Mouse (Mus musculus): ENCODE data around the gene C1rl. TPM values are rescaled to one million over a fixed set of nuclear protein-coding genes. Genes with fewer than 3 reads are reported as not detected.

The C1rl gene
- 6.6 and 8.1 TPM in 2 replicates for total RNA-seq (2017)

- peak; percentile 94 to 95 for ATAC-seq (replicated peaks in 1 of 2; ENCODE audit: insufficient read depth in 1 of 2, low FRiP score in 2 of 2, low TSS enrichment in 1 of 2, low read depth in 1 of 2, poor library complexity in 2 of 2, severe bottlenecking in 2 of 2)
Measured at GRCm38 (mm10) chr6:124492842-124493561, at the start of gene C1rl. C1rl (plus strand) TSS chr6:124493113.

GRCm38 (mm10) chr6:124443338-124443737 is 49.6 kb upstream of the C1rl start:
- ATAC-seq (replicated peaks in 1 of 2; ENCODE audit: insufficient read depth in 1 of 2, low FRiP score in 2 of 2, low TSS enrichment in 1 of 2, low read depth in 1 of 2, poor library complexity in 2 of 2, severe bottlenecking in 2 of 2): no peak

GRCm38 (mm10) chr6:124446024-124446423 is 46.9 kb upstream of the C1rl start:
- ATAC-seq (replicated peaks in 1 of 2; ENCODE audit: insufficient read depth in 1 of 2, low FRiP score in 2 of 2, low TSS enrichment in 1 of 2, low read depth in 1 of 2, poor library complexity in 2 of 2, severe bottlenecking in 2 of 2): no peak

GRCm38 (mm10) chr6:124446459-124446858 is 46.5 kb upstream of the C1rl start:
- no peak for ATAC-seq (replicated peaks in 1 of 2; ENCODE audit: insufficient read depth in 1 of 2, low FRiP score in 2 of 2, low TSS enrichment in 1 of 2, low read depth in 1 of 2, poor library complexity in 2 of 2, severe bottlenecking in 2 of 2)

- no peak for ATAC-seq (replicated peaks in 1 of 2; ENCODE audit: insufficient read depth in 1 of 2, low FRiP score in 2 of 2, low TSS enrichment in 1 of 2, low read depth in 1 of 2, poor library complexity in 2 of 2, severe bottlenecking in 2 of 2)
Measured at GRCm38 (mm10) chr6:124447356-124447755, 45.6 kb upstream of the C1rl start.

- peak in 1 of 2 experiments; percentile 59; a peak in 1 of 4 replicates for ATAC-seq (replicated peaks in 1 of 2; ENCODE audit: insufficient read depth in 1 of 2, low FRiP score in 2 of 2, low TSS enrichment in 1 of 2, low read depth in 1 of 2, poor library complexity in 2 of 2, severe bottlenecking in 2 of 2)
Measured at GRCm38 (mm10) chr6:124448186-124448852, 44.6 kb upstream of the C1rl start.

- no peak for ATAC-seq (replicated peaks in 1 of 2; ENCODE audit: insufficient read depth in 1 of 2, low FRiP score in 2 of 2, low TSS enrichment in 1 of 2, low read depth in 1 of 2, poor library complexity in 2 of 2, severe bottlenecking in 2 of 2)
Measured at GRCm38 (mm10) chr6:124448959-124449667, 43.8 kb upstream of the C1rl start.

- ATAC-seq (replicated peaks in 1 of 2; ENCODE audit: insufficient read depth in 1 of 2, low FRiP score in 2 of 2, low TSS enrichment in 1 of 2, low read depth in 1 of 2, poor library complexity in 2 of 2, severe bottlenecking in 2 of 2): no peak
Measured at GRCm38 (mm10) chr6:124449668-124450383, 43.1 kb upstream of the C1rl start.

- no peak for ATAC-seq (replicated peaks in 1 of 2; ENCODE audit: insufficient read depth in 1 of 2, low FRiP score in 2 of 2, low TSS enrichment in 1 of 2, low read depth in 1 of 2, poor library complexity in 2 of 2, severe bottlenecking in 2 of 2)
Measured at GRCm38 (mm10) chr6:124451995-124452394, 40.9 kb upstream of the C1rl start.

GRCm38 (mm10) chr6:124453756-124454155 is 39.2 kb upstream of the C1rl start:
- ATAC-seq (replicated peaks in 1 of 2; ENCODE audit: insufficient read depth in 1 of 2, low FRiP score in 2 of 2, low TSS enrichment in 1 of 2, low read depth in 1 of 2, poor library complexity in 2 of 2, severe bottlenecking in 2 of 2): no peak

- ATAC-seq (replicated peaks in 1 of 2; ENCODE audit: insufficient read depth in 1 of 2, low FRiP score in 2 of 2, low TSS enrichment in 1 of 2, low read depth in 1 of 2, poor library complexity in 2 of 2, severe bottlenecking in 2 of 2): no peak
Measured at GRCm38 (mm10) chr6:124456243-124456642, 36.7 kb upstream of the C1rl start.

- ATAC-seq (replicated peaks in 1 of 2; ENCODE audit: insufficient read depth in 1 of 2, low FRiP score in 2 of 2, low TSS enrichment in 1 of 2, low read depth in 1 of 2, poor library complexity in 2 of 2, severe bottlenecking in 2 of 2): no peak
Measured at GRCm38 (mm10) chr6:124457827-124458226, 35.1 kb upstream of the C1rl start.

GRCm38 (mm10) chr6:124458505-124458904 is 34.4 kb upstream of the C1rl start:
- no peak for ATAC-seq (replicated peaks in 1 of 2; ENCODE audit: insufficient read depth in 1 of 2, low FRiP score in 2 of 2, low TSS enrichment in 1 of 2, low read depth in 1 of 2, poor library complexity in 2 of 2, severe bottlenecking in 2 of 2)

GRCm38 (mm10) chr6:124459388-124459787 is 33.5 kb upstream of the C1rl start:
- peak; percentile 36 to 57; a peak in 3 of 4 replicates for ATAC-seq (replicated peaks in 1 of 2; ENCODE audit: insufficient read depth in 1 of 2, low FRiP score in 2 of 2, low TSS enrichment in 1 of 2, low read depth in 1 of 2, poor library complexity in 2 of 2, severe bottlenecking in 2 of 2)

- peak; percentile 42 for ATAC-seq (replicated peaks in 1 of 2; ENCODE audit: insufficient read depth in 1 of 2, low FRiP score in 2 of 2, low TSS enrichment in 1 of 2, low read depth in 1 of 2, poor library complexity in 2 of 2, severe bottlenecking in 2 of 2)
Measured at GRCm38 (mm10) chr6:124463881-124464291, 29.0 kb upstream of the C1rl start.

- ATAC-seq (replicated peaks in 1 of 2; ENCODE audit: insufficient read depth in 1 of 2, low FRiP score in 2 of 2, low TSS enrichment in 1 of 2, low read depth in 1 of 2, poor library complexity in 2 of 2, severe bottlenecking in 2 of 2): peak; percentile 83 to 90
Measured at GRCm38 (mm10) chr6:124464305-124465271, 28.3 kb upstream of the C1rl start, which contains the start of gene Clstn3. Clstn3 (minus strand) TSS chr6:124464794.
